Mouse (Mus musculus): ENCODE measurements around the gene Hspa1b. TPM values are rescaled to one million over a fixed set of nuclear protein-coding genes. Genes with fewer than 3 reads are reported as not detected.

The Hspa1b gene
- polyA plus RNA-seq, 1 experiment from 2014 or later = 0.41 TPM

DNA sequence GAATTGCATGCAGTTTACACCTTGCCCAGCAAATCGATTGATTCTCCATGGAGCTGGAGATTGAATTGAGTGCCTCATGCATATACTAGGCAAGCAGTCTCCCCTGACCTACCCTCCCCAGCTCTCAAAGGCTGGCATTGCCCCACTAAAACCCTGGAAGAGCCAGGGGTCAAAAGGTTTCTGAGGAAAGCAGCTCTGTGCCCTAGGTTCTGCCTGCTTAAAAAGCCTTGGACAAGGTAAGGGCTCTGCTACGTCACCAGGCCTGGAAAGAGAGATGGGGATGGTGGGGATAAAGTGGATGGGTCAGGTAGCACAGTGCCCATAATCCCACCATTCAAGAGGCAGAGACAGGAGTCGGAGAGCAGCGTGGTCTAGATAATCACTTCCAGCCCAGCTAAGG lies 4.2 kb downstream of the Hspa1b start:
- Histone ChIP-seq H3K4me1 (replicated peaks; ENCODE audit: control insufficient read depth, insufficient read depth, low read length) (peaks cover 11% of the 10 kb centered on the region), H3K27me3 (replicated peaks; ENCODE audit: control insufficient read depth, insufficient read depth, low read length) (peaks cover 3% of the 10 kb centered on the region; the same call in 1 of the 2 replicates), H3K4me3 (ENCODE audit: low read depth, low read length) (no peak overlapping the region), H3K9ac (ENCODE audit: low read depth, low read length) (no peak overlapping the region), H3K36me3 (ENCODE audit: control insufficient read depth, insufficient read depth, low read length) (peaks cover 16% of the 10 kb centered on the region), H3K27ac (ENCODE audit: low read depth, low read length) (no peak overlapping the region), H3K4me2 (no peak overlapping the region), H3K9me3 (ENCODE audit: control insufficient read depth, low read length) (no peaks in the 10 kb centered on the region)
- no peak for ATAC-seq (replicated peaks; ENCODE audit: low FRiP score)
- DNase-seq (ENCODE audit: low spot score) = no peak
- WGBS = 82% methylated on average over 4 of the region's 4 CpGs

DNA sequence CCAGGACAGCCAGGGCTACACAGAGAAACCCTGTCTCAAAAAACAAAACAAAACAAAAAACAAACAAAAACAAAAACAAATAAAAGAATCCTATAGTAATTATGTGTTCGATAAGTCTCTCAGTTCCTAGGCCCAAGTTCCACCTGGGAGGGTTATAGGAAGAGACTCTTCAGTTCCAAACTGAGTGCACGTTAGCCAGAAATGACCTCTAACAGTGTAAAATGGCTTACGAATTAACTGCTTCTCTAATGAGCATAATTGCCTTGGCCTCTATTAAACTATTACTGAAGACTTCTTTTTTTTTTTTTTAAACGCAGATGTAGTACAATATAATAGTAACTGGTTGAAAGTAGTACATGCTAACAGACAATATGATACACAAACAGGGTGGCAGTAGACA lies 5.1 kb downstream of the Hspa1b start:
- Histone ChIP-seq H3K27ac (ENCODE audit: low read depth, low read length) (no peak overlapping the region), H3K27me3 (replicated peaks; ENCODE audit: control insufficient read depth, insufficient read depth, low read length) (peaks cover 3% of the 10 kb centered on the region; the same call in 1 of the 2 replicates), H3K4me2 (no peak overlapping the region), H3K9me3 (ENCODE audit: control insufficient read depth, low read length) (no peaks in the 10 kb centered on the region), H3K9ac (ENCODE audit: low read depth, low read length) (no peak overlapping the region), H3K36me3 (ENCODE audit: control insufficient read depth, insufficient read depth, low read length) (peaks cover 20% of the 10 kb centered on the region), H3K4me3 (ENCODE audit: low read depth, low read length) (no peak overlapping the region), H3K4me1 (replicated peaks; ENCODE audit: control insufficient read depth, insufficient read depth, low read length) (peaks cover 6% of the 10 kb centered on the region; the same call in 1 of the 2 replicates)
- DNase-seq (ENCODE audit: low spot score) (no peak), ATAC-seq (replicated peaks; ENCODE audit: low FRiP score) (no peak)
- WGBS = 91% methylated on average over 4 of the region's 4 CpGs

DNA sequence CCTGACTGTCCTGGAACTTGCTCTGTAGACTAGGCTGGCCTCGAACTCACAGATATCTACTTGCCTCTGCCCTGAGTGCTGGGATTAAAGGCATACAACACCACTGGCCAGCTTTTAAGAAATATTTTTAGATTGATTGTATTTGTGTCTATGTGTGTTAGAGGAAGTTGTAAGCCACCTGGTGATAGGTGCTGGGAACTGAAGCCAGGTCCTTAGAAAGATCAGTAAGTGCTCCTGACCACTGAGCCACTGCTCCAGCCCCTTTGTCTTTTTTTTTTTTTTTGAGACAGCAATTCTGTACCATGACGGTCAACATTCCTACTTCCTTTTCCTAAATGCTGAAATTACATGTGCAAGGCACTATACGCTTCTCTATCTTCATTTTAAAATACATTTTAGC lies 5.8 kb downstream of the Hspa1b start:
- Histone ChIP-seq H3K27me3 (replicated peaks; ENCODE audit: control insufficient read depth, insufficient read depth, low read length) (peaks cover 3% of the 10 kb centered on the region; the same call in 1 of the 2 replicates), H3K9ac (ENCODE audit: low read depth, low read length) (peak overlapping the region; percentile 100), H3K4me3 (ENCODE audit: low read depth, low read length) (peak overlapping the region; percentile 94), H3K4me2 (peak overlapping the region; percentile 70), H3K4me1 (replicated peaks; ENCODE audit: control insufficient read depth, insufficient read depth, low read length) (peaks cover 6% of the 10 kb centered on the region; the same call in 1 of the 2 replicates), H3K36me3 (ENCODE audit: control insufficient read depth, insufficient read depth, low read length) (peaks cover 20% of the 10 kb centered on the region), H3K9me3 (ENCODE audit: control insufficient read depth, low read length) (no peaks in the 10 kb centered on the region), H3K27ac (ENCODE audit: low read depth, low read length) (0 out of 2 replicates have a peak overlapping the region, but pooled peaks have one; percentile 99)
- 79% methylated on average over 3 of the region's 3 CpGs for WGBS
- DNase-seq (ENCODE audit: low spot score) = no peak
- ATAC-seq (replicated peaks; ENCODE audit: low FRiP score) = no peak

DNA sequence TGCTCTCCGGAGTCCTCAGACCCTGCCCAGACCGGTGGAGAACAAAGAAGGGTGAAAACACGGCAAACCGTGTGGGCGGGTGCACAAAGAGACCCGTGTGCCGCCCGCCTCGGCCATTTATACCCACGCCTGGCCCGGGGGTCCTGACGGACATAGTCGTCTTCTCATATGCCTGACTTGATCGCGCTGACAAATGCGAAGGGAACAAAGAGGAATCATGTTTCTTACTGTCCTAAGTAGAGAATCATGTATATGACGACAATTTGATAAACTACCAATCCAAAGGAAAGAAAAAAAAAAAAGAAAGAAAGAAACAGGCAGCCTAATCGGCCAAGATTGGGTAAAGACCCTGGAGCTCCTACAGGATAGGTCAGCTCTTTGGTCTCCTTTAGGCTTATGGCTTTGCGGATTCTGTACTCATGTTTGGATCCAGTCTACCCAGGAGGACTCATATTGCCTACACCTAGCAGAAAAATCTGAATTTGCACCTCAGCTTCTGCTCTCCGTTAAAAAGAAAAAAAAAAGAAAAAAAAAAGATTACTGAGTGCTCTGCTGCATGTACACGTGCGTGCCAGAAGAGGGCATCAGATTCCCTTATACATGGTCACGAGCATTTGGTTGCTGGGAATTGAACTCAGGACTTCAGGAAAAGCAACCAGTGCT lies 6.5 kb downstream of the Hspa1b start:
- Histone ChIP-seq H3K4me3 (ENCODE audit: low read depth, low read length) (peak overlapping the region; percentile 94), H3K36me3 (ENCODE audit: control insufficient read depth, insufficient read depth, low read length) (peaks cover 20% of the 10 kb centered on the region), H3K4me2 (peak overlapping the region; percentile 70), H3K9ac (ENCODE audit: low read depth, low read length) (peak overlapping the region; percentile 100), H3K4me1 (replicated peaks; ENCODE audit: control insufficient read depth, insufficient read depth, low read length) (peaks cover 6% of the 10 kb centered on the region; the same call in 1 of the 2 replicates), H3K27me3 (replicated peaks; ENCODE audit: control insufficient read depth, insufficient read depth, low read length) (peaks cover 3% of the 10 kb centered on the region; the same call in 1 of the 2 replicates), H3K27ac (ENCODE audit: low read depth, low read length) (peak overlapping the region; percentile 99), H3K9me3 (ENCODE audit: control insufficient read depth, low read length) (no peaks in the 10 kb centered on the region)
- under 1% methylated on average over 23 of the region's 23 CpGs for WGBS
- DNase-seq (ENCODE audit: low spot score) (peak; percentile 89), ATAC-seq (replicated peaks; ENCODE audit: low FRiP score) (peak; percentile 66)

DNA sequence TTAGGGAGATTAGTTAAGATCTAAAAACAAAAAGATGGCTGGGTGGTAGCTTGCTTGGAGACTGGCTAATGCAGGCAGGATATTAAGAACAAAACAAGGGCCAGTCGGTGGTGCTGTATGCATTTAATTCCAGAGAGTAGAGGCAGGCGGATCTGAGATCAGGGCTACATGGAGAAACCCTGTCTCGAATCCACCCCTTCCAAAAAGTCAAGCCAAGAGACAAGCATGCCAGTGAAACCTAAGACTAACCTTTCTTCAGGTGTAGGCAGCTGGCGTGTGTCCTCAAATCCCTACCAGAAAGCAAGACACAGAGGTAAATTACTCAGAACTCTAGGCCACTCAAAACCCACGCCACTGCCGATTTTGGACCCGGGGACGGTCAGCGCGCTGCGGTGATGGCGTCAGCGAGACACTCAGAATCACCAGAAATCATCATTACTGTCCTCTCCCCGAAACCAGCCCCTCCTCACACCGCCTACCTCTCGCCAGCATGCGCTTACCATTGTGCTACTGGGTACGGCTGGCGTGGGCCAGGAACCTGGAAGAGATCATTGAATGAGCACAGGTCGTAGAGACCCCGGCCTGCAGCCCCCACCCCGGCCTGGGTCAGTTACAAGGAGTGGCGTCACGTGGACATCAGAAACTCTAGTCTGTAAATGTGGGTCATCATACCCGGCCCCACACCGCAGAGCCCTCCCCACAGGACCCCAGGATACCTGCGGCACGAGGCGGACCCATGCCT lies 7.2 kb downstream of the Hspa1b start:
- H3K27ac ChIP-seq (ENCODE audit: low read depth, low read length) = peak overlapping the region; percentile 99
- WGBS = under 1% methylated on average over 29 of the region's 29 CpGs
- H3K4me2 ChIP-seq = peak overlapping the region; percentile 70
- H3K4me1 ChIP-seq (replicated peaks; ENCODE audit: control insufficient read depth, insufficient read depth, low read length) = peaks cover 6% of the 10 kb centered on the region; the same call in 1 of the 2 replicates
- H3K9ac ChIP-seq (ENCODE audit: low read depth, low read length) = peak overlapping the region; percentile 100
- DNase-seq (ENCODE audit: low spot score) (no peak), ATAC-seq (replicated peaks; ENCODE audit: low FRiP score) (0 out of 2 replicates have a peak, but pooled peaks have one; percentile 16)
- peaks cover 20% of the 10 kb centered on the region for H3K36me3 ChIP-seq (ENCODE audit: control insufficient read depth, insufficient read depth, low read length)
- H3K9me3 ChIP-seq (ENCODE audit: control insufficient read depth, low read length) = no peaks in the 10 kb centered on the region
- peak overlapping the region; percentile 94 for H3K4me3 ChIP-seq (ENCODE audit: low read depth, low read length)
- H3K27me3 ChIP-seq (replicated peaks; ENCODE audit: control insufficient read depth, insufficient read depth, low read length) = peaks cover under 1% of the 10 kb centered on the region; the same call in 1 of the 2 replicates

DNA sequence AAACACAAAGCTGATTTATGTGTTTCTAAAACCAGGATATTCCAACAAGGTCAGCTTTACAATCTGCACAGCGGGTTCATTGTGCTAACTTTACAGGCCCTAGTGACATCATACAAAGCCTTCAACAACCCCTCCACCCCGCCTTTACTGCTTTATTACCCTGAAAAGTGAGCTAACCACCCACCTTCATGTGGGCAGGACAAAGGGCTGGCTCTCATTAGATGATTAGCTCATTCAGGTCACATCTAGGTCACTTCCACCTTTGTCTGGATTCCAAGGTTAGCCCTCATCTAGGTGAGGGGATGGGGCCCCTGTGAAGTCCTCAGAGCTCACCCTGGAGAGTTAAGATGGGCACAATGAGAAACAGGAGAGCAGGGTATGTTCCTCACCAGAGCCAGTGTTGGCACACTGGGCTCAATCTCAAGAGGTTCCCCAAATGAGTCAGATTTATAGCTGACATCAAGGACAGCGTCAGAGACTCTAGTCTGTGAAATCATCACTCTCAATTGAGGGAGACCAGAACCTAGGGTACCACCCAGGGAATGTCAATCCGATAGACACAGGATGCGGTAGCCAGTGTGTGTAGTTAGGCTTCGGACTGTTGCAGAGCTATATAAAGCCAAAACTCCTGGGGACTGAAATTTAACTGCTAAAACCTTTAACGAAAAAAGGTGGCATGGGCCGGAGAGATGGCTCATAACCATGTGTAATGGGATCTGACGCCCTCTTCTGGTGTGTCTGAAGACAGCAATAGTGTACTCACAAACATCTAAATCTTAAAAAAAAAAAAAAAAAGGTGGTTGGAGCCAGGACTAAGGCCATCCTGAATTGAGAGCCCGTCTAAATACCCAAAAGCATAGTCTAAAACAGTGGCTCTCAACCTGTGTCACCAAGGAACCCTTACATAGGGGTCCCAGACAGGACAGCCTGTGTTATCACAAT lies 8.3 kb downstream of the Hspa1b start:
- peak overlapping the region; percentile 99 for H3K27ac ChIP-seq (ENCODE audit: low read depth, low read length)
- no peaks in the 10 kb centered on the region for H3K27me3 ChIP-seq (replicated peaks; ENCODE audit: control insufficient read depth, insufficient read depth, low read length)
- peak overlapping the region; percentile 94 for H3K4me3 ChIP-seq (ENCODE audit: low read depth, low read length)
- H3K4me1 ChIP-seq (replicated peaks; ENCODE audit: control insufficient read depth, insufficient read depth, low read length) = peaks cover 6% of the 10 kb centered on the region; the same call in 1 of the 2 replicates
- no peaks in the 10 kb centered on the region for H3K9me3 ChIP-seq (ENCODE audit: control insufficient read depth, low read length)
- peak overlapping the region; percentile 70 for H3K4me2 ChIP-seq
- 21% methylated on average over 10 of the region's 10 CpGs for WGBS
- no peak for DNase-seq (ENCODE audit: low spot score)
- ATAC-seq (replicated peaks; ENCODE audit: low FRiP score) = no peak
- H3K36me3 ChIP-seq (ENCODE audit: control insufficient read depth, insufficient read depth, low read length) = peaks cover 20% of the 10 kb centered on the region
- peak overlapping the region; percentile 100 for H3K9ac ChIP-seq (ENCODE audit: low read depth, low read length)

DNA sequence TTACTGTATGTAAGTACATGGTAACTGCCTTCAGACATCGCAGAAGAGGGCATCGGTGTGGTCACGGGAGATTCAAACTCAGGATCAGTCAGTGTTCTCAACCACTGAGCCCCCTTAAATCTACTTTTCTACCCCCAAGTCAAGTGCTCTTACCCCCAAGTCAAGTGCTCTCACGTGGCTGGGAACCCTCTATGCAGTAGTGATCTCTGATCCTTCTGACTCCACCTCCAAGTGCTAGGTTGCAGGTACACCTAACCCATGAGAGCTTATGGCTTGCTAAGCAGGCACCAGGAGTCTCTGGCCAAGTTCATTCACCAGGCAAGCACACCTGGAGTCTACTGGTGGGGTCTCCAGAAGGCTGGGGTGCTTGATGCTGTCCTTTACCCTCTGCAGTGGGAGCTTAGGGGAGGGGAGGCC lies 9.5 kb downstream of the Hspa1b start:
- Histone ChIP-seq H3K9me3 (ENCODE audit: control insufficient read depth, low read length) (no peaks in the 10 kb centered on the region), H3K27me3 (replicated peaks; ENCODE audit: control insufficient read depth, insufficient read depth, low read length) (no peaks in the 10 kb centered on the region), H3K27ac (ENCODE audit: low read depth, low read length) (peak overlapping the region; percentile 99), H3K4me2 (peak overlapping the region; percentile 70; the same call in 1 of the 2 replicates), H3K36me3 (ENCODE audit: control insufficient read depth, insufficient read depth, low read length) (peaks cover 20% of the 10 kb centered on the region), H3K9ac (ENCODE audit: low read depth, low read length) (peak overlapping the region; percentile 34; the same call in 1 of the 2 replicates), H3K4me1 (replicated peaks; ENCODE audit: control insufficient read depth, insufficient read depth, low read length) (peaks cover 6% of the 10 kb centered on the region; the same call in 1 of the 2 replicates), H3K4me3 (ENCODE audit: low read depth, low read length) (peak overlapping the region; percentile 94; the same call in 1 of the 2 replicates)
- 14% methylated on average over 4 of the region's 4 CpGs for WGBS
- DNase-seq (ENCODE audit: low spot score) (peak; percentile 71), ATAC-seq (replicated peaks; ENCODE audit: low FRiP score) (peak; percentile 51)
